24 mouse cellular contexts compared by ENCODE assay signal in the genomic region with DNA sequence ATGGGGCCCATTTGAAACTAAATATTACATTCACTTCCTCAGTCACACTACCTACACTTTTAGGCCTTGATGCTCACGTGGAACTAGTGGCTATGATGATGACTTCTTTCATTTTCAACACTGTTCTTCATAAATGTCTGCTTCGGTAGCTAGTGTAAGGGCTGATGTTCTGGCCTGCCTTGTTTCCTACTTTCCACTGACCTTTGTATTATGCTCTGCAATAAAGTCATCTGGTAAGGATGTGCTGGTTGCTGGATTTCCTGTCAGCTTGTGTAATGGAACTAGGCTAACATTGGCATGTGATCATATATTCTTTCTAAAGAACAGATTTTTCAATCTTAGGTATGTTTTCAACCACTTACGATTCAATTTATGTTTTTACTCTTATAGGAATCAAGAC.
DNase-seq lines count a peak whose midpoint lies in the region; ATAC-seq and TF ChIP-seq lines count a peak whose summit lies in the region.
"Had no signal": no experiment of that assay in that cellular context is flagged by ENCODE, and none has a peak within 500 bp of the region (broad histone marks: within the 10 kb centered on the region; RNA-seq: fewer than 3 reads in every experiment).

No protein-coding gene starts in this region.

- no peaks in the 10 kb centered on the region for H3K27me3 ChIP-seq in intestine, postnatal 0 days (replicated peaks; ENCODE audit: control insufficient read depth, insufficient read depth, low read length)
- no peaks in the 10 kb centered on the region for H3K27me3 ChIP-seq in splenic B cell, adult 2 months (ENCODE audit: control insufficient read depth, insufficient read depth, low read length, poor library complexity, severe bottlenecking)
- H3K27me3 ChIP-seq: embryonic facial prominence, embryonic 13.5 days; embryonic facial prominence, embryonic 15.5 days; forebrain, embryonic 12.5 days had no signal

- peak; percentile 9 for DNase-seq in 416B (ENCODE audit: low read depth)
- peak; percentile 34 for DNase-seq in A20 (ENCODE audit: low read depth, low spot score)
- DNase-seq in splenic B cell, adult 2 months (ENCODE audit: low read depth, low spot score), result peak; percentile 7
- no peak for DNase-seq in thymus, postnatal 36 days
- DNase-seq in cerebellum, adult 11-12 months, result no peak
- DNase-seq: adrenal gland, adult 2 months; adrenal gland, postnatal 10 days; adrenal gland, postnatal 25 days; cerebellum, adult 11 months; cerebellum, adult 2 months; cerebellum, adult 9-10 months; cerebellum, postnatal 10 days; cerebellum, postnatal 25 days; embryo, embryonic 11 days had no signal

- ATAC-seq in intestine, postnatal 0 days, result peak; percentile 72
- no peak for ATAC-seq in megakaryocyte progenitor cell, adult 5-6 weeks (replicated peaks; ENCODE audit: poor library complexity)
- ATAC-seq: CD4-positive, CD25-positive, alpha-beta regulatory T cell, adult 4 months; forebrain, embryonic 14.5 days; forebrain, embryonic 16.5 days had no signal

- H3K4me1 ChIP-seq in intestine, postnatal 0 days (replicated peaks; ENCODE audit: control insufficient read depth, insufficient read depth, low read length), result no peaks in the 10 kb centered on the region
- H3K4me1 ChIP-seq: embryonic facial prominence, embryonic 13.5 days; embryonic facial prominence, embryonic 15.5 days; forebrain, embryonic 10.5 days; forebrain, embryonic 12.5 days had no signal

- no peaks in the 10 kb centered on the region for H3K9me3 ChIP-seq in intestine, postnatal 0 days (ENCODE audit: control insufficient read depth)
- H3K9me3 ChIP-seq: embryonic facial prominence, embryonic 13.5 days; embryonic facial prominence, embryonic 15.5 days; forebrain, embryonic 10.5 days; forebrain, embryonic 12.5 days had no signal

- H3K4me3 ChIP-seq in intestine, postnatal 0 days (ENCODE audit: low read depth, low read length), result no peak overlapping the region
- H3K4me3 ChIP-seq: embryonic facial prominence, embryonic 13.5 days; embryonic facial prominence, embryonic 15.5 days; erythroblast, embryonic 14.5 days; forebrain, embryonic 10.5 days; forebrain, embryonic 12.5 days had no signal

- peaks cover 15% of the 10 kb centered on the region for H3K36me3 ChIP-seq in intestine, postnatal 0 days (ENCODE audit: control insufficient read depth, insufficient read depth)
- H3K36me3 ChIP-seq in splenic B cell, adult 2 months (ENCODE audit: control insufficient read depth, insufficient read depth, low read length, poor library complexity, severe bottlenecking), result 0 out of 2 replicates have a peak, but pooled peaks cover 2% of the 10 kb centered on the region
- H3K36me3 ChIP-seq: forebrain, embryonic 10.5 days had no signal

- H3K4me2 ChIP-seq in intestine, postnatal 0 days (replicated peaks; ENCODE audit: low read depth), result no peak overlapping the region
- H3K4me2 ChIP-seq: embryonic facial prominence, embryonic 13.5 days; embryonic facial prominence, embryonic 15.5 days; forebrain, embryonic 12.5 days had no signal

- no peak for TF ChIP-seq CTCF in intestine, postnatal 0 days (IDR thresholded peaks at IDR 0.05; ENCODE audit: low read depth)

- no peak overlapping the region for H3K9ac ChIP-seq in intestine, postnatal 0 days (ENCODE audit: low read depth, low read length)
- H3K9ac ChIP-seq: embryonic facial prominence, embryonic 13.5 days; embryonic facial prominence, embryonic 15.5 days; forebrain, embryonic 12.5 days had no signal

- WGBS in intestine, postnatal 0 days, result 49% methylated on average over 3 of the region's 3 CpGs

- H3K27ac ChIP-seq in intestine, postnatal 0 days (ENCODE audit: low read depth, low read length), result no peak overlapping the region
- H3K27ac ChIP-seq: embryonic facial prominence, embryonic 13.5 days; embryonic facial prominence, embryonic 15.5 days; forebrain, embryonic 10.5 days; forebrain, embryonic 12.5 days had no signal

Comparison
In these comparisons a context has a peak if more than half of its experiments do, and no peak if none do; other contexts are left out.
1. DNase-seq: peak in 416B (single experiment), A20 (single experiment) and splenic B cell, adult 2 months (single experiment); none in thymus, postnatal 36 days (0 of 2) and cerebellum, adult 11-12 months (single experiment).